Mouse (Mus musculus) kidney, adult 18-20 months (tissue): Measurements from ENCODE around the gene Duoxa1.
A peak's percentile ranks its signal among the peaks of the same experiment; 100 is the strongest.
"Not testable (repeated sequence)": the region's sequence is repeated elsewhere in the genome, so short reads cannot be mapped to it uniquely, and the experiment has no call there.

Experiments used
- DNase-seq: peaks from one replicate; pipeline ENCODE4 v3.0.0; 2021

The Duoxa1 gene

GRCm38 (mm10) chr2:122313536-122313935, at the start of gene Duoxa1:
Duoxa1 (minus strand) TSS chr2:122313730.
- no peak for DNase-seq

- DNase-seq: no peak
Observed at GRCm38 (mm10) chr2:122362622-122363523, 49.3 kb upstream of the Duoxa1 start.

GRCm38 (mm10) chr2:122361868-122362621, 48.5 kb upstream of the Duoxa1 start:
- DNase-seq: no peak

- no peak for DNase-seq
Observed at GRCm38 (mm10) chr2:122361181-122361580, 47.7 kb upstream of the Duoxa1 start.

- no peak for DNase-seq
Observed at GRCm38 (mm10) chr2:122360310-122360709, 46.8 kb upstream of the Duoxa1 start.

- DNase-seq: no peak
Observed at GRCm38 (mm10) chr2:122356187-122356586, 42.7 kb upstream of the Duoxa1 start.

- DNase-seq: no peak
Observed at GRCm38 (mm10) chr2:122355389-122355788, 41.9 kb upstream of the Duoxa1 start.

- peak; percentile 66 for DNase-seq
Observed at GRCm38 (mm10) chr2:122354191-122354929, 40.8 kb upstream of the Duoxa1 start.

GRCm38 (mm10) chr2:122353765-122354164, 40.2 kb upstream of the Duoxa1 start:
- DNase-seq: no peak

- no peak for DNase-seq
Observed at GRCm38 (mm10) chr2:122352992-122353391, 39.5 kb upstream of the Duoxa1 start.

- DNase-seq: peak; percentile 64
Observed at GRCm38 (mm10) chr2:122351931-122352329, 38.4 kb upstream of the Duoxa1 start.

GRCm38 (mm10) chr2:122351156-122351930, 37.8 kb upstream of the Duoxa1 start:
- DNase-seq: no peak

GRCm38 (mm10) chr2:122349136-122349785, 35.7 kb upstream of the Duoxa1 start:
- no peak for DNase-seq

GRCm38 (mm10) chr2:122348531-122349131, 35.1 kb upstream of the Duoxa1 start:
- DNase-seq: peak; percentile 92

- no peak for DNase-seq
Observed at GRCm38 (mm10) chr2:122347257-122347656, 33.7 kb upstream of the Duoxa1 start.

- DNase-seq: not testable (repeated sequence)
Observed at GRCm38 (mm10) chr2:122346164-122346563, 32.6 kb upstream of the Duoxa1 start.

GRCm38 (mm10) chr2:122345106-122345893, 31.8 kb upstream of the Duoxa1 start:
- no peak for DNase-seq

GRCm38 (mm10) chr2:122337291-122337690, 23.8 kb upstream of the Duoxa1 start:
- no peak for DNase-seq

GRCm38 (mm10) chr2:122334170-122334569, 20.6 kb upstream of the Duoxa1 start:
- no peak for DNase-seq

- DNase-seq: no peak
Observed at GRCm38 (mm10) chr2:122332222-122332621, 18.7 kb upstream of the Duoxa1 start.
